Mouse (Mus musculus) embryo, embryonic 11.5 days (tissue): Measurements from ENCODE around the gene Clrn3.

ENCODE experiments used
- DNase-seq: peaks from one replicate; pipeline ENCODE4 v3.0.0-alpha.2; 2012; ENCODE audit warnings: low read depth, low spot score

The Clrn3 gene

GRCm38 (mm10) chr7:135487423-135487822 is 41.0 kb downstream of the Clrn3 start:
- DNase-seq: no peak

- DNase-seq: no peak
Measured at GRCm38 (mm10) chr7:135486645-135487382, 41.6 kb downstream of the Clrn3 start.

GRCm38 (mm10) chr7:135485796-135486410 is 42.6 kb downstream of the Clrn3 start:
- no peak for DNase-seq

GRCm38 (mm10) chr7:135485116-135485795 is 43.2 kb downstream of the Clrn3 start:
- no peak for DNase-seq

GRCm38 (mm10) chr7:135484341-135484740 is 44.1 kb downstream of the Clrn3 start:
- DNase-seq: no peak

GRCm38 (mm10) chr7:135483751-135484150 is 44.7 kb downstream of the Clrn3 start:
- no peak for DNase-seq

GRCm38 (mm10) chr7:135481150-135481549 is 47.3 kb downstream of the Clrn3 start:
- DNase-seq: no peak

GRCm38 (mm10) chr7:135479912-135480311 is 48.5 kb downstream of the Clrn3 start:
- no peak for DNase-seq

GRCm38 (mm10) chr7:135479322-135479880 is 49.1 kb downstream of the Clrn3 start:
- DNase-seq: no peak

- DNase-seq: no peak
Measured at GRCm38 (mm10) chr7:135477256-135477655, 51.2 kb downstream of the Clrn3 start.

GRCm38 (mm10) chr7:135475981-135476380 is 52.5 kb downstream of the Clrn3 start:
- no peak for DNase-seq

- DNase-seq: no peak
Measured at GRCm38 (mm10) chr7:135470319-135470718, 58.1 kb downstream of the Clrn3 start.

- no peak for DNase-seq
Measured at GRCm38 (mm10) chr7:135468631-135469030, 59.8 kb downstream of the Clrn3 start.

- DNase-seq: no peak
Measured at GRCm38 (mm10) chr7:135465293-135465692, 63.2 kb downstream of the Clrn3 start.

- no peak for DNase-seq
Measured at GRCm38 (mm10) chr7:135464689-135465259, 63.7 kb downstream of the Clrn3 start.
